ENCODE assay signal across 8 mouse cellular contexts in genomic region chr9:63123451-63124438, GRCm38 (mm10). TPM values are rescaled to one million over a fixed set of nuclear protein-coding genes. Genes with fewer than 3 reads are reported as not detected.
DNase-seq lines count a peak whose midpoint lies in the region; ATAC-seq and TF ChIP-seq lines count a peak whose summit lies in the region.

No protein-coding gene starts in this region.

- peak overlapping the region; percentile 52 for H3K4me3 ChIP-seq in intestine, postnatal 0 days (ENCODE audit: low read depth, low read length)
- peak overlapping the region; percentile 56 for H3K4me3 ChIP-seq in midbrain, embryonic 10.5 days

- H3K27ac ChIP-seq in intestine, postnatal 0 days (ENCODE audit: low read depth, low read length): no peak overlapping the region; the same call in 1 of the 2 replicates
- H3K27ac ChIP-seq in midbrain, embryonic 10.5 days (replicated peaks): peak overlapping the region; percentile 82

- no peaks in the 10 kb centered on the region for H3K36me3 ChIP-seq in intestine, postnatal 0 days (ENCODE audit: control insufficient read depth, insufficient read depth)
- H3K36me3 ChIP-seq in midbrain, embryonic 10.5 days: no peaks in the 10 kb centered on the region

- H3K27me3 ChIP-seq in intestine, postnatal 0 days (replicated peaks; ENCODE audit: control insufficient read depth, insufficient read depth, low read length): no peaks in the 10 kb centered on the region
- peaks cover 27% of the 10 kb centered on the region for H3K27me3 ChIP-seq in midbrain, embryonic 10.5 days (ENCODE audit: low read depth, poor library complexity, severe bottlenecking)

- peak overlapping the region; percentile 53 for H3K9ac ChIP-seq in intestine, postnatal 0 days (ENCODE audit: low read depth, low read length)

- DNase-seq in adrenal gland, postnatal 10 days: peak; percentile 94
- peak; percentile 93 for DNase-seq in embryo, embryonic 9.5 days (ENCODE audit: extremely low spot score)
- peak; percentile 84 to 93 for DNase-seq in gastrocnemius, postnatal 4 days (ENCODE audit: low spot score in 2 of 2)
- peak; percentile 88 to 91 for DNase-seq in left cerebral cortex, postnatal 36 days (ENCODE audit: low spot score in 2 of 2)
- DNase-seq in midbrain, embryonic 10.5 days (ENCODE audit: low spot score): peak; percentile 92
- peak; percentile 80 to 81 for DNase-seq in right cerebral cortex, postnatal 36 days (ENCODE audit: low spot score in 2 of 2)
- DNase-seq in yolk sac, embryonic 10.5 days (ENCODE audit: low spot score): peak; percentile 89

- no peaks in the 10 kb centered on the region for H3K4me1 ChIP-seq in intestine, postnatal 0 days (replicated peaks; ENCODE audit: control insufficient read depth, insufficient read depth, low read length)
- H3K4me1 ChIP-seq in midbrain, embryonic 10.5 days: peaks cover 30% of the 10 kb centered on the region

- WGBS in intestine, postnatal 0 days: 5% methylated on average over 30 of the region's 30 CpGs
- 7% methylated on average over 30 of the region's 30 CpGs for WGBS in midbrain, embryonic 10.5 days

- ATAC-seq in intestine, postnatal 0 days: peak; percentile 84

- no peaks in the 10 kb centered on the region for H3K9me3 ChIP-seq in intestine, postnatal 0 days (ENCODE audit: control insufficient read depth)
- no peaks in the 10 kb centered on the region for H3K9me3 ChIP-seq in midbrain, embryonic 10.5 days (replicated peaks)

- peak overlapping the region; percentile 96 for H3K4me2 ChIP-seq in intestine, postnatal 0 days (replicated peaks; ENCODE audit: low read depth)

- intact Hi-C loops in left cerebral cortex, postnatal 36 days (cut with DNase I): loop anchor here (2.0 to 5.0 kb wide), 5 partner anchors 36 to 277 kb away; no protein-coding TSS in a partner anchor

- TF ChIP-seq CTCF in intestine, postnatal 0 days (IDR thresholded peaks at IDR 0.05; ENCODE audit: low read depth): peak; percentile 100

RNA-seq across cellular contexts. Expression of gene Skor1, which starts 25.0 kb away (rescaled TPM):
- under 1 TPM; 0.09 to 0.18 TPM for total RNA-seq in adrenal gland, postnatal 10 days (2021)
- under 1 TPM; 0.13 to 0.15 TPM for total RNA-seq in gastrocnemius, postnatal 4 days (2021)
- polyA plus RNA-seq in intestine, postnatal 0 days (2015; fragmentation: Nextera tagmentation; extraction: Ambion mirVana): not detected in 2 replicates
- total RNA-seq in left cerebral cortex, postnatal 36 days (2021): under 1 TPM; 0.18 to 0.22 TPM
- 0.12 TPM in 1 of 2 replicates, not detected in the other for polyA plus RNA-seq in midbrain, embryonic 10.5 days (2016; fragmentation: Nextera tagmentation; extraction: Ambion mirVana)
